Mouse (Mus musculus) retina, embryonic 14.5 days (tissue): ENCODE results near the gene Olfr955.
A peak's percentile ranks its signal among the peaks of the same experiment; 100 is the strongest.

Experiments
- DNase-seq: peaks from one replicate; pipeline ENCODE4 v3.0.0-alpha.2; 2015; ENCODE audit warnings: low spot score

Olfr955 gene

GRCm38 (mm10) chr9:39471844-39472243 lies at the start of gene Olfr955:
Gene Olfr955 (minus strand): TSS chr9:39471944.
- no peak for DNase-seq

- no peak for DNase-seq
Measured at GRCm38 (mm10) chr9:39518595-39518994, 46.9 kb upstream of the Olfr955 start.

- DNase-seq = no peak
Measured at GRCm38 (mm10) chr9:39515531-39515930, 43.8 kb upstream of the Olfr955 start, which contains the start of gene Olfr957. Gene Olfr957 (minus strand): TSS chr9:39515809.

GRCm38 (mm10) chr9:39509412-39509811 lies 37.7 kb upstream of the Olfr955 start:
- DNase-seq = no peak

- peak; percentile 80 for DNase-seq
Measured at GRCm38 (mm10) chr9:39508998-39509397, 37.3 kb upstream of the Olfr955 start.

- no peak for DNase-seq
Measured at GRCm38 (mm10) chr9:39493895-39494294, 22.2 kb upstream of the Olfr955 start, which contains the start of gene Olfr44. Gene Olfr44 (minus strand): TSS chr9:39493995.

- DNase-seq = no peak
Measured at GRCm38 (mm10) chr9:39456401-39456800, 15.3 kb downstream of the Olfr955 start, which contains the start of gene Olfr954. Gene Olfr954 (plus strand): TSS chr9:39456701.

- DNase-seq = no peak
Measured at GRCm38 (mm10) chr9:39427048-39427447, 44.7 kb downstream of the Olfr955 start, which contains the start of gene Olfr952. Gene Olfr952 (minus strand): TSS chr9:39427148.
